8 mouse cellular contexts compared by ENCODE assay signal in genomic region chr6:87016916-87017315, GRCm38 (mm10). TPM values are rescaled to one million over a fixed set of nuclear protein-coding genes. Genes with fewer than 3 reads are reported as not detected.
A peak's percentile ranks its signal among the peaks of the same experiment; 100 is the strongest.
DNase-seq lines count a peak whose midpoint lies in the region; ATAC-seq and TF ChIP-seq lines count a peak whose summit lies in the region.

No protein-coding gene starts in this region.

- H3K27ac ChIP-seq in layer of hippocampus, adult 2 months = no peak overlapping the region
- H3K27ac ChIP-seq in embryonic fibroblast, embryonic 13.5 days (ENCODE audit: insufficient read depth, low read length) = no peak overlapping the region

- H3K4me1 ChIP-seq in embryonic fibroblast, embryonic 13.5 days (ENCODE audit: control insufficient read depth, insufficient read depth, low read length) = no peaks in the 10 kb centered on the region

- TF ChIP-seq CTCF in layer of hippocampus, adult 2 months (conservative IDR thresholded peaks at IDR 0.05) = peak; percentile 79
- TF ChIP-seq CTCF in embryonic fibroblast, embryonic 13.5 days (IDR thresholded peaks at IDR 0.05; ENCODE audit: borderline replicate concordance, insufficient read depth, low read length) = peak; percentile 49; the same call in 1 of the 2 replicates

- TF ChIP-seq POLR2A in embryonic fibroblast, embryonic 13.5 days (IDR thresholded peaks at IDR 0.05; ENCODE audit: low read depth, low read length) = no peak

- ATAC-seq in megakaryocyte, adult 5-6 weeks (ENCODE audit: poor library complexity, severe bottlenecking) = peak; percentile 84

- H3K4me3 ChIP-seq in layer of hippocampus, adult 2 months = no peak overlapping the region
- H3K4me3 ChIP-seq in embryonic fibroblast, embryonic 13.5 days (ENCODE audit: insufficient read depth, low read length) = no peak overlapping the region

- DNase-seq in adrenal gland, postnatal 14 days = peak; percentile 70
- no peak for DNase-seq in adrenal gland, adult 2 months
- peak in 1 of 2 experiments; percentile 58 for DNase-seq in layer of hippocampus, adult 2 months (ENCODE audit: low spot score in 2 of 2)
- DNase-seq in layer of hippocampus, adult 9-11 months = no peak
- DNase-seq in R1 (ENCODE audit: low read depth, low spot score) = peak; percentile 83
- no peak for DNase-seq in yolk sac, embryonic 10.5 days (ENCODE audit: low spot score)

RNA-seq across cellular contexts. Expression of gene Nfu1, which starts 7.9 kb away (rescaled TPM):
- 92.4 and 97.3 TPM in 2 replicates for total RNA-seq in adrenal gland, postnatal 14 days (2021)
- total RNA-seq in adrenal gland, adult 2 months (2021) = 10 to 100 TPM; 84.3 to 92.5 TPM
- polyA plus RNA-seq in adrenal gland, adult 2 months (2012; rRNA removed) = 57.6 and 66.9 TPM in 2 replicates
- 10 to 100 TPM; 57.3 to 60.5 TPM for total RNA-seq in layer of hippocampus, adult 2 months (2021)
- 86.6 and 98.7 TPM in 2 replicates for polyA plus RNA-seq in embryonic fibroblast, embryonic 13.5 days (2011; ENCODE audit: insufficient read length, low read depth, missing spikeins)
- 88.7 and 104 TPM in 2 replicates for total RNA-seq in megakaryocyte, adult 5-6 weeks (2015)
- 72.6 and 99.3 TPM in 2 replicates for total RNA-seq in megakaryocyte, adult 5-6 weeks (2017)

RNA-seq across cellular contexts. Expression of gene Gfpt1, which starts 25.7 kb away (rescaled TPM):
- total RNA-seq in adrenal gland, postnatal 14 days (2021) = 36.9 and 42.1 TPM in 2 replicates
- total RNA-seq in adrenal gland, adult 2 months (2021) = 10 to 100 TPM; 37.1 to 42.4 TPM
- 3.0 and 4.3 TPM in 2 replicates for polyA plus RNA-seq in adrenal gland, adult 2 months (2012; rRNA removed)
- total RNA-seq in layer of hippocampus, adult 2 months (2021) = 10 to 100 TPM; 48.5 to 49.7 TPM
- 78.5 and 86.5 TPM in 2 replicates for polyA plus RNA-seq in embryonic fibroblast, embryonic 13.5 days (2011; ENCODE audit: insufficient read length, low read depth, missing spikeins)
- 21.9 and 22.1 TPM in 2 replicates for total RNA-seq in megakaryocyte, adult 5-6 weeks (2015)
- 16.4 and 25.2 TPM in 2 replicates for total RNA-seq in megakaryocyte, adult 5-6 weeks (2017)

Comparison
In these comparisons a context has a peak if more than half of its experiments do, and no peak if none do; other contexts are left out.
1. DNase-seq: peak in adrenal gland, postnatal 14 days (single experiment) and R1 (single experiment); none in adrenal gland, adult 2 months (single experiment), layer of hippocampus, adult 9-11 months (single experiment) and yolk sac, embryonic 10.5 days (single experiment).